Mouse (Mus musculus) cortical plate, adult 2 months (tissue): Measurements from ENCODE around the gene Slc9a4.

Experiments
- CTCF ChIP-seq: fragments of 200-500 bp; IDR thresholded peaks from 2 replicates; pipeline ENCODE4 v1.5.1; 2011; ENCODE audit warnings: mild to moderate bottlenecking, control low read depth, low read length; ENCODE audit not compliant: insufficient read depth; ENCODE audit errors: extremely low read depth
- POLR2A ChIP-seq: fragments of 200-500 bp; IDR thresholded peaks from 2 replicates; pipeline ENCODE4 v1.6.1; 2011; ENCODE audit warnings: mild to moderate bottlenecking, low read length, control low read depth; ENCODE audit not compliant: insufficient read depth; ENCODE audit errors: extremely low read depth

DNA sequence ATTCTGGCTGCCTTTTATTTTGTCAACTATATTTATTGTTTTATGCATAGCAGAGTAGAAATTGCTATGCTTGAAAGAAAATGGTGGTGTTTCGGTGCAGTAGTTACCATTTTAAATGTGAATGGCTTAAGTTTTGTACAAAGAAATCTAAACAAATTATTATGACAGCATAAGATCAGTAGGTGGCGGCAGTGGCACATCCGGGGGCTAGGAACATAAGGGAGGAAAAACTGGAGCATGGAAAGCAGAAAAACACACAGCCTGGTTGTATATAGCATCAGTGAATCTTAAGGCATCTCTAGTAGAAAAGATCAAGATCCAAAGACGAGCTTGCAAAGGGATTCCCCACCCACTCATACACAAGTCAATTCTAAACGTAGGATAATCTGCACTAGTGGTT lies 42.3 kb upstream of the Slc9a4 start:
- TF ChIP-seq POLR2A = no peak
- TF ChIP-seq CTCF = no peak
